Mouse (Mus musculus) heart, postnatal 0 days (tissue): ENCODE data around the gene Mul1.

ENCODE experiments used
- CTCF ChIP-seq: IDR thresholded peaks from 2 replicates; pipeline ENCODE4 v1.5.1; 2016; ENCODE audit warnings: antibody characterized with exemption, control low read depth, low read depth
- EP300 ChIP-seq: IDR thresholded peaks from 2 replicates; pipeline ENCODE4 v1.6.1; 2016; ENCODE audit warnings: antibody characterized with exemption, low read depth

DNA sequence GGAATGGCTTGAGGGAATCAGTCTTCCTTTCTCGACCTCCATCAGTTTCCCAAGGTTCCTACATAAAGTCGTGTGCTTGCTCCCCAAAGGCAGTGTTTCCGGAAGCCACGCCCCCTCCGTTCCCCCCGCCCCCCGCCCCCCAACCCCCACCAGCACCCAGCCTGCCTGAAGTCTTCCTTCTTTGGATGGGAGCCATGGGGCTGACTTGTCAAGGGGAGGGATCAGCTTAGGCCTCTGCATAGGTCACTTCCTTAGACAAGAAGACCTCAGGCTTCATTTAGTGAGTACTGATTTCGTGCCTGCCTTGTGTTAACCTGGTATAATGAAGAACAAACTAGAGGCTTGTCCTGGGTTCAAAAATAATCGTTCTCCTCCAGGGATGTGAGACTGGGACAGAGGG lies 26.4 kb downstream of the Mul1 start:
- TF ChIP-seq CTCF: no peak
- no peak for TF ChIP-seq EP300
